ENCODE assay signal across 8 mouse cellular contexts in genomic region chr2:4436361-4437231, GRCm38 (mm10).
DNase-seq lines count a peak whose midpoint lies in the region; ATAC-seq lines count a peak whose summit lies in the region.

No protein-coding gene starts in this region.

- no peak overlapping the region; the same call in 1 of the 2 replicates for H3K9ac ChIP-seq in forebrain, embryonic 15.5 days (replicated peaks)
- H3K9ac ChIP-seq in limb, embryonic 11.5 days (ENCODE audit: low read length): no peak overlapping the region

- peak overlapping the region; percentile 92 for H3K27ac ChIP-seq in forebrain, embryonic 15.5 days (replicated peaks)
- H3K27ac ChIP-seq in limb, embryonic 11.5 days (replicated peaks; ENCODE audit: low read depth, low read length): no peak overlapping the region

- H3K9me3 ChIP-seq in forebrain, embryonic 15.5 days: no peaks in the 10 kb centered on the region
- no peaks in the 10 kb centered on the region for H3K9me3 ChIP-seq in limb, embryonic 11.5 days (ENCODE audit: control insufficient read depth, low read length)

- no peaks in the 10 kb centered on the region for H3K27me3 ChIP-seq in forebrain, embryonic 15.5 days
- H3K27me3 ChIP-seq in limb, embryonic 11.5 days (ENCODE audit: control insufficient read depth, insufficient read depth, low read length): no peaks in the 10 kb centered on the region

- peaks cover 72% of the 10 kb centered on the region for H3K4me1 ChIP-seq in forebrain, embryonic 15.5 days
- H3K4me1 ChIP-seq in limb, embryonic 11.5 days (ENCODE audit: control insufficient read depth, insufficient read depth, low read length): peaks cover 28% of the 10 kb centered on the region

- no peak overlapping the region for H3K4me2 ChIP-seq in forebrain, embryonic 15.5 days (replicated peaks)
- no peak overlapping the region for H3K4me2 ChIP-seq in limb, embryonic 11.5 days (ENCODE audit: low read depth, severe bottlenecking)

- peak; percentile 86 for ATAC-seq in forebrain, embryonic 15.5 days (replicated peaks)
- peak; percentile 85 for ATAC-seq in limb, embryonic 11.5 days (ENCODE audit: insufficient number of reproducible peaks, low FRiP score, low TSS enrichment, low read depth)

- H3K4me3 ChIP-seq in forebrain, embryonic 15.5 days: no peak overlapping the region
- H3K4me3 ChIP-seq in limb, embryonic 11.5 days (ENCODE audit: low read depth, low read length): no peak overlapping the region

- WGBS in forebrain, embryonic 15.5 days: 44% methylated on average over 19 of the region's 19 CpGs
- WGBS in limb, embryonic 11.5 days: 40% methylated on average over 19 of the region's 19 CpGs

- no peaks in the 10 kb centered on the region; the same call in 1 of the 2 replicates for H3K36me3 ChIP-seq in forebrain, embryonic 15.5 days
- no peaks in the 10 kb centered on the region for H3K36me3 ChIP-seq in limb, embryonic 11.5 days (ENCODE audit: control insufficient read depth, insufficient read depth, low read length)

- peak; percentile 41 for DNase-seq in right cerebral cortex, adult 18-20 months
- no peak for DNase-seq in right cerebral cortex, postnatal 14 days
- DNase-seq in limb, embryonic 11.5 days (ENCODE audit: low spot score): peak; percentile 75
- DNase-seq in adrenal gland, postnatal 10 days: no peak
- no peak for DNase-seq in kidney, adult 11 months
- DNase-seq in adrenal gland, adult 18-20 months (ENCODE audit: low spot score in 2 of 2): no peak
- no peak for DNase-seq in gastrocnemius, postnatal 25 days

Comparison
In these comparisons a context has a peak if more than half of its experiments do, and no peak if none do; other contexts are left out.
1. DNase-seq: peak in right cerebral cortex, adult 18-20 months (single experiment) and limb, embryonic 11.5 days (single experiment); none in right cerebral cortex, postnatal 14 days (single experiment), adrenal gland, postnatal 10 days (single experiment), kidney, adult 11 months (single experiment), adrenal gland, adult 18-20 months (0 of 2) and gastrocnemius, postnatal 25 days (single experiment).